Mouse (Mus musculus) gastrocnemius, adult 2 months (tissue): ENCODE data around the gene Actc1. TPM values are rescaled to one million over a fixed set of nuclear protein-coding genes. Genes with fewer than 3 reads are reported as not detected.

Experiments used
- DNase-seq: peaks from one replicate; pipeline ENCODE4 v3.0.0; 2022
- H3K27ac ChIP-seq: fragments of 200-600 bp; 2 replicates; pipeline ENCODE4 v1.8.1; 2022; ENCODE audit warnings: mild to moderate bottlenecking
- H3K4me3 ChIP-seq: fragments of 200-600 bp; 2 replicates; pipeline ENCODE4 v1.8.1; 2022; ENCODE audit warnings: mild to moderate bottlenecking, moderate library complexity
- CTCF ChIP-seq: fragments of 200-600 bp; IDR thresholded peaks from 2 replicates; pipeline ENCODE4 v1.8.1; 2022; ENCODE audit warnings: antibody characterized with exemption, mild to moderate bottlenecking, moderate library complexity
- intact Hi-C: fragments of 180-260 bp; cut with DNase I; formaldehyde crosslinking; loops from one replicate; pipeline ENCODE4 v1.15.1; 2025
- total RNA-seq, 2 experiments: library from RNA; stranded (reverse); gene quantifications; 2 replicates each; pipeline ENCODE4 v1.2.3; 2021

Gene Actc1
- total RNA-seq, 2 experiments from 2014 or later: 143 to 261 TPM

- TF ChIP-seq CTCF: no peak
- intact Hi-C loops: no loop called here
- H3K27ac ChIP-seq: no peak overlapping the region
- no peak for DNase-seq
- H3K4me3 ChIP-seq: no peak overlapping the region
Measured at GRCm38 (mm10) chr2:114037926-114038325, 15.4 kb downstream of the Actc1 start.

GRCm38 (mm10) chr2:114032259-114032658, 21.1 kb downstream of the Actc1 start:
- no peak for DNase-seq
- Histone ChIP-seq H3K4me3 (no peak overlapping the region), H3K27ac (no peak overlapping the region)
- TF ChIP-seq CTCF: no peak
- intact Hi-C loops: no loop called here

- no peak for TF ChIP-seq CTCF
- intact Hi-C loops: no loop called here
- Histone ChIP-seq H3K27ac (no peak overlapping the region), H3K4me3 (no peak overlapping the region)
- DNase-seq: no peak
Measured at GRCm38 (mm10) chr2:114023383-114023782, 30.0 kb downstream of the Actc1 start.

- no peak overlapping the region for H3K27ac ChIP-seq
- intact Hi-C loops: no loop called here
- no peak for DNase-seq
- no peak overlapping the region for H3K4me3 ChIP-seq
- no peak for TF ChIP-seq CTCF
Measured at GRCm38 (mm10) chr2:114020210-114020563, 33.2 kb downstream of the Actc1 start.

GRCm38 (mm10) chr2:114019474-114020209, 33.7 kb downstream of the Actc1 start:
- no peak for TF ChIP-seq CTCF
- no peak overlapping the region for H3K4me3 ChIP-seq
- no peak overlapping the region for H3K27ac ChIP-seq
- no peak for DNase-seq
- intact Hi-C loops: no loop called here

GRCm38 (mm10) chr2:114018136-114018535, 35.2 kb downstream of the Actc1 start:
- Histone ChIP-seq H3K4me3 (no peak overlapping the region), H3K27ac (no peak overlapping the region)
- intact Hi-C loops: no loop called here
- no peak for DNase-seq
- TF ChIP-seq CTCF: no peak

GRCm38 (mm10) chr2:114014839-114015238, 38.5 kb downstream of the Actc1 start:
- H3K27ac ChIP-seq: no peak overlapping the region
- DNase-seq: no peak
- H3K4me3 ChIP-seq: no peak overlapping the region
- TF ChIP-seq CTCF: no peak
- intact Hi-C loops: no loop called here

- no peak for TF ChIP-seq CTCF
- intact Hi-C loops: no loop called here
- Histone ChIP-seq H3K4me3 (peak overlapping the region; percentile 67), H3K27ac (no peak overlapping the region)
- DNase-seq: no peak
Measured at GRCm38 (mm10) chr2:114013846-114014245, 39.5 kb downstream of the Actc1 start.

GRCm38 (mm10) chr2:114013295-114013771, 40.0 kb downstream of the Actc1 start, which contains the start of gene Gjd2:
Gene Gjd2, minus strand, starts transcription at chr2:114013619.
- intact Hi-C loops: no loop called here
- no peak for TF ChIP-seq CTCF
- Histone ChIP-seq H3K4me3 (peak within 1 kb of the TSS; percentile 67), H3K27ac (no peak within 1 kb of the TSS)
- DNase-seq: peak; percentile 16

GRCm38 (mm10) chr2:114012749-114013211, 40.6 kb downstream of the Actc1 start:
- peak; percentile 19 for DNase-seq
- Histone ChIP-seq H3K27ac (no peak overlapping the region), H3K4me3 (peak overlapping the region; percentile 67)
- TF ChIP-seq CTCF: no peak
- intact Hi-C loops: no loop called here

GRCm38 (mm10) chr2:114011838-114012237, 41.5 kb downstream of the Actc1 start:
- Histone ChIP-seq H3K4me3 (no peak overlapping the region), H3K27ac (no peak overlapping the region)
- no peak for DNase-seq
- TF ChIP-seq CTCF: no peak
- intact Hi-C loops: no loop called here

GRCm38 (mm10) chr2:114008321-114008720, 45.0 kb downstream of the Actc1 start:
- intact Hi-C loops: no loop called here
- no peak for TF ChIP-seq CTCF
- Histone ChIP-seq H3K4me3 (no peak overlapping the region), H3K27ac (no peak overlapping the region)
- no peak for DNase-seq

GRCm38 (mm10) chr2:113997484-113997883, 55.9 kb downstream of the Actc1 start:
- no peak for DNase-seq
- no peak overlapping the region for H3K27ac ChIP-seq
- intact Hi-C loops: no loop called here
- no peak overlapping the region for H3K4me3 ChIP-seq
- no peak for TF ChIP-seq CTCF

Other genes starting within 250 kb of the Actc1 start
- gene Scg5, start 224.4 kb downstream of the Actc1 start, total RNA-seq: not detected
- 1 to 10 TPM in 1 of 2 experiments, under 1 TPM in 1; 0.86 to 1.0 TPM for gene Arhgap11a, start 204.9 kb downstream of the Actc1 start, total RNA-seq
- gene Gjd2, start 39.9 kb downstream of the Actc1 start, total RNA-seq: not detected
- 10 to 100 TPM; 11.6 to 13.9 TPM for gene Aqr, start 133.5 kb upstream of the Actc1 start, total RNA-seq
- 10 to 100 TPM; 19.4 to 26.3 TPM for gene Zfp770, start 147.9 kb upstream of the Actc1 start, total RNA-seq